In the genomic region with DNA sequence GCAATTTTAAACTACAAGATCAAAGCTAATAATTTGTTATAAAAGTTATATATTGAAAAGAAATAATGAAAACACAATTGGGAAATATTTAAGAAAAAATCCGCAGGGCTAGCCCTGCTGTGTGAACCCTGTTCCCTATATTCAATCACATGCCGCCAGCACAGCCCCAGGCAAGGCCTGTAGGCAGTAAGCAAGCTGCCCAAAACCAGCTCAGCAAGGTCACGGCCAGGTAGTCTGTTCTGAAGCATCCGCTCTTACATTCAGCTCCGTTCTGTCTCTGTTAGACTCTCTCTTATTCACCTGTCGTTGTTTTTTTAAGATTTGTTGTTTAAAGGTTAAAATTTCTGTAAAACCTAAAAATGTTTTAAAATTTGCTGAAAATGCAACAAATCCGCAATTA, we compare ENCODE assay signal across 29 mouse cellular contexts.
A peak's percentile ranks its signal among the peaks of the same experiment; 100 is the strongest.
DNase-seq lines count a peak whose midpoint lies in the region; ATAC-seq lines count a peak whose summit lies in the region.
"Had no signal": no experiment of that assay in that cellular context is flagged by ENCODE, and none has a peak within 500 bp of the region (broad histone marks: within the 10 kb centered on the region; RNA-seq: fewer than 3 reads in every experiment).

No protein-coding gene starts in this region.

- no peaks in the 10 kb centered on the region for H3K27me3 ChIP-seq in midbrain, embryonic 10.5 days (ENCODE audit: low read depth, poor library complexity, severe bottlenecking)
- H3K27me3 ChIP-seq in midbrain, embryonic 16.5 days (ENCODE audit: control insufficient read depth, insufficient read depth, low read depth, low read length): no peaks in the 10 kb centered on the region
- H3K27me3 ChIP-seq: CH12.LX; embryonic facial prominence, embryonic 15.5 days; forebrain, embryonic 12.5 days; limb, embryonic 15.5 days; stomach, embryonic 15.5 days had no signal

- H3K9ac ChIP-seq in midbrain, embryonic 16.5 days (ENCODE audit: low read depth, low read length): no peak overlapping the region
- H3K9ac ChIP-seq: embryonic facial prominence, embryonic 15.5 days; forebrain, embryonic 12.5 days; hindbrain, embryonic 14.5 days; limb, embryonic 15.5 days; liver, embryonic 14.5 days; stomach, embryonic 15.5 days had no signal

- H3K36me3 ChIP-seq in midbrain, embryonic 10.5 days: peaks cover 100% of the 10 kb centered on the region
- H3K36me3 ChIP-seq in midbrain, embryonic 16.5 days (ENCODE audit: control insufficient read depth, insufficient read depth, low read length): peaks cover 29% of the 10 kb centered on the region; the same call in 1 of the 2 replicates

- H3K27ac ChIP-seq in midbrain, embryonic 10.5 days (replicated peaks): no peak overlapping the region
- H3K27ac ChIP-seq in midbrain, embryonic 16.5 days (ENCODE audit: low read length): no peak overlapping the region
- H3K27ac ChIP-seq: embryonic facial prominence, embryonic 15.5 days; forebrain, embryonic 12.5 days; hindbrain, embryonic 14.5 days; limb, embryonic 10.5 days; limb, embryonic 15.5 days; liver, embryonic 14.5 days; macrophage; stomach, embryonic 15.5 days had no signal

- peak; percentile 26 for DNase-seq in cerebellum, adult 11 months
- no peak for DNase-seq in cerebellum, postnatal 4 days (ENCODE audit: low spot score in 2 of 2)
- peak; percentile 1 for DNase-seq in midbrain, embryonic 10.5 days (ENCODE audit: low spot score)
- peak; percentile 43 to 49 for DNase-seq in cerebellum, adult 18-20 months
- DNase-seq in cerebellum, postnatal 10 days: peak; percentile 33 to 36
- DNase-seq in right cerebral cortex, postnatal 4 days: no peak
- DNase-seq: adrenal gland, postnatal 14 days; gastrocnemius, postnatal 10 days; kidney, adult 11 months; kidney, postnatal 25 days; lung, adult 2 months; lung, postnatal 10 days; retina, postnatal 1 day; right cerebral cortex, postnatal 14 days; thymus, adult 18-20 months; thymus, postnatal 25 days had no signal

- 98% methylated on average over 7 of the region's 7 CpGs for WGBS in midbrain, embryonic 10.5 days
- WGBS in midbrain, embryonic 16.5 days: 92% methylated on average over 7 of the region's 7 CpGs

- no peak overlapping the region for H3K4me2 ChIP-seq in midbrain, embryonic 16.5 days (ENCODE audit: low read length)
- H3K4me2 ChIP-seq: embryonic facial prominence, embryonic 15.5 days; forebrain, embryonic 12.5 days; heart, embryonic 11.5 days; hindbrain, embryonic 14.5 days; limb, embryonic 15.5 days; stomach, embryonic 15.5 days had no signal

- ATAC-seq in midbrain, embryonic 16.5 days: no peak
- ATAC-seq in granulocyte monocyte progenitor cell, adult 5-6 weeks (replicated peaks; ENCODE audit: poor library complexity, severe bottlenecking): no peak

- no peak overlapping the region for H3K4me3 ChIP-seq in midbrain, embryonic 10.5 days
- no peak overlapping the region for H3K4me3 ChIP-seq in midbrain, embryonic 16.5 days (ENCODE audit: low read depth, low read length)
- H3K4me3 ChIP-seq: embryonic facial prominence, embryonic 15.5 days; forebrain, embryonic 12.5 days; limb, embryonic 10.5 days; limb, embryonic 15.5 days; stomach, embryonic 15.5 days had no signal

- H3K9me3 ChIP-seq in midbrain, embryonic 10.5 days (replicated peaks): no peaks in the 10 kb centered on the region
- no peaks in the 10 kb centered on the region for H3K9me3 ChIP-seq in midbrain, embryonic 16.5 days (replicated peaks; ENCODE audit: control insufficient read depth, low read length, poor library complexity, severe bottlenecking)
- H3K9me3 ChIP-seq: embryonic facial prominence, embryonic 15.5 days; forebrain, embryonic 12.5 days; G1E; limb, embryonic 10.5 days; limb, embryonic 15.5 days; stomach, embryonic 15.5 days had no signal

- H3K4me1 ChIP-seq in midbrain, embryonic 10.5 days: no peaks in the 10 kb centered on the region
- no peaks in the 10 kb centered on the region for H3K4me1 ChIP-seq in midbrain, embryonic 16.5 days (ENCODE audit: control insufficient read depth, insufficient read depth, low read length)
- H3K4me1 ChIP-seq: embryonic facial prominence, embryonic 15.5 days; forebrain, embryonic 12.5 days; limb, embryonic 10.5 days; limb, embryonic 15.5 days; stomach, embryonic 15.5 days had no signal

Comparison
In these comparisons a context has a peak if more than half of its experiments do, and no peak if none do; other contexts are left out.
1. DNase-seq: peak in cerebellum, adult 11 months (single experiment), midbrain, embryonic 10.5 days (single experiment), cerebellum, adult 18-20 months (2 of 2) and cerebellum, postnatal 10 days (2 of 2); none in cerebellum, postnatal 4 days (0 of 2) and right cerebral cortex, postnatal 4 days (single experiment).